ENCODE assay signal across 24 mouse cellular contexts in the genomic region with DNA sequence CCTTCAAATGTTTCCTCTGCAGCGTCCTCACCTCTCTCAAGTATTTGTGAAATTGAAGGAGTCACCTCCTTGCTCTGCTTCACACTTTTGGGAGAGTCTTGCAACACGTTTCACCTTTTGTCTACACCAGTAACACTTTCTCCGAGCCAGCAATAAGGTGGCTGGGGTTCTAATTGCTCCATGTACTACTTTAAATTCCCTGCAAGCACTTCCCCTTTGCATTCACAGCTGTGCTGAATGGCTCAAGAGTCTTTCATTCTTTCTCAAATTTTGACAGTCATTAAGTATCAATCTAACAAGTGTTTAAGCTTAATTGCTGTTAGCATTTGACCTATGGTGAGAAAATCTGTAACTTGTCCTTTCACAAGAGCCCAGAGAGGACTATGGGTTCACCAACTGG.
A peak's percentile ranks its signal among the peaks of the same experiment; 100 is the strongest.
DNase-seq lines count a peak whose midpoint lies in the region; ATAC-seq and TF ChIP-seq lines count a peak whose summit lies in the region.
"Had no signal": no experiment of that assay in that cellular context is flagged by ENCODE, and none has a peak within 500 bp of the region (broad histone marks: within the 10 kb centered on the region; RNA-seq: fewer than 3 reads in every experiment).

No protein-coding gene starts in this region.

- no peak for TF ChIP-seq CTCF in brain, embryonic 14.5 days (IDR thresholded peaks at IDR 0.05; ENCODE audit: borderline replicate concordance, extremely low read depth, insufficient read depth, insufficient read length)

- peak; percentile 57 for DNase-seq in heart, adult 11 months
- DNase-seq in heart, postnatal 10 days = no peak
- DNase-seq in ZHBTc4 (ENCODE audit: low read depth, low spot score) = peak; percentile 7
- DNase-seq in brain, embryonic 14.5 days (ENCODE audit: low read depth) = peak; percentile 8
- DNase-seq in hindbrain, embryonic 10.5 days (ENCODE audit: low spot score) = no peak
- no peak for DNase-seq in B cell, adult 2 months
- DNase-seq: adrenal gland, adult 2 months; adrenal gland, postnatal 25 days; cerebellum, adult 11-12 months; cerebellum, adult 2 months; cerebellum, adult 9-10 months; cerebellum, postnatal 10 days; cerebellum, postnatal 25 days had no signal

- H3K36me3 ChIP-seq in hindbrain, embryonic 10.5 days = no peaks in the 10 kb centered on the region
- H3K36me3 ChIP-seq: embryonic facial prominence, embryonic 10.5 days; embryonic facial prominence, embryonic 12.5 days; forebrain, embryonic 10.5 days; forebrain, embryonic 12.5 days; G1E had no signal

- intact Hi-C loops in heart, postnatal 10 days (cut with DNase I) = no loop called here

- H3K27ac ChIP-seq in hindbrain, embryonic 10.5 days = no peak overlapping the region
- H3K27ac ChIP-seq: embryonic facial prominence, embryonic 10.5 days; embryonic facial prominence, embryonic 12.5 days; forebrain, embryonic 10.5 days; forebrain, embryonic 12.5 days had no signal

- no peaks in the 10 kb centered on the region for H3K9me3 ChIP-seq in hindbrain, embryonic 10.5 days
- H3K9me3 ChIP-seq: embryonic facial prominence, embryonic 10.5 days; embryonic facial prominence, embryonic 12.5 days; forebrain, embryonic 10.5 days; forebrain, embryonic 12.5 days; G1E had no signal

- no peak for TF ChIP-seq POLR2A in brain, embryonic 14.5 days (IDR thresholded peaks at IDR 0.05; ENCODE audit: borderline replicate concordance, extremely low read depth, insufficient read depth, insufficient read length, poor library complexity, severe bottlenecking)

- WGBS in hindbrain, embryonic 10.5 days = 76% methylated on average over 3 of the region's 3 CpGs

- H3K4me1 ChIP-seq in hindbrain, embryonic 10.5 days (replicated peaks) = no peaks in the 10 kb centered on the region
- H3K4me1 ChIP-seq: embryonic facial prominence, embryonic 10.5 days; embryonic facial prominence, embryonic 12.5 days; forebrain, embryonic 10.5 days; forebrain, embryonic 12.5 days had no signal

- peak; percentile 54 for ATAC-seq in granulocyte monocyte progenitor cell, adult 5-6 weeks (replicated peaks; ENCODE audit: poor library complexity, severe bottlenecking)
- ATAC-seq in megakaryocyte-erythroid progenitor cell, adult 5-6 weeks (replicated peaks; ENCODE audit: low FRiP score, low TSS enrichment, poor library complexity, severe bottlenecking) = no peak
- ATAC-seq: CD4-positive, CD25-positive, alpha-beta regulatory T cell, adult 4 months; forebrain, embryonic 16.5 days; Patski had no signal

- no peak overlapping the region for H3K4me3 ChIP-seq in hindbrain, embryonic 10.5 days
- H3K4me3 ChIP-seq: embryonic facial prominence, embryonic 10.5 days; embryonic facial prominence, embryonic 12.5 days; forebrain, embryonic 10.5 days; forebrain, embryonic 12.5 days had no signal

- H3K27me3 ChIP-seq in hindbrain, embryonic 10.5 days (ENCODE audit: insufficient read depth, poor library complexity, severe bottlenecking) = no peaks in the 10 kb centered on the region
- H3K27me3 ChIP-seq: CH12.LX; embryonic facial prominence, embryonic 12.5 days; forebrain, embryonic 12.5 days; Patski had no signal

Comparison
In these comparisons a context has a peak if more than half of its experiments do, and no peak if none do; other contexts are left out.
1. DNase-seq: peak in heart, adult 11 months (single experiment), ZHBTc4 (single experiment) and brain, embryonic 14.5 days (single experiment); none in heart, postnatal 10 days (0 of 2), hindbrain, embryonic 10.5 days (single experiment) and B cell, adult 2 months (0 of 2).